Mouse (Mus musculus) adrenal gland, postnatal 14 days (tissue): ENCODE measurements around the gene Rab25. TPM values are rescaled to one million over a fixed set of nuclear protein-coding genes. Genes with fewer than 3 reads are reported as not detected.

Experiments used
- DNase-seq: peaks from one replicate; pipeline ENCODE4 v3.0.0; 2021; ENCODE audit warnings: mixed read lengths
- total RNA-seq: library from RNA; stranded (reverse); gene quantifications from 2 replicates; pipeline ENCODE4 v1.2.3, GENCODE M21; 2021

Rab25 gene
- total RNA-seq, 1 experiment from 2014 or later, result not detected

DNA sequence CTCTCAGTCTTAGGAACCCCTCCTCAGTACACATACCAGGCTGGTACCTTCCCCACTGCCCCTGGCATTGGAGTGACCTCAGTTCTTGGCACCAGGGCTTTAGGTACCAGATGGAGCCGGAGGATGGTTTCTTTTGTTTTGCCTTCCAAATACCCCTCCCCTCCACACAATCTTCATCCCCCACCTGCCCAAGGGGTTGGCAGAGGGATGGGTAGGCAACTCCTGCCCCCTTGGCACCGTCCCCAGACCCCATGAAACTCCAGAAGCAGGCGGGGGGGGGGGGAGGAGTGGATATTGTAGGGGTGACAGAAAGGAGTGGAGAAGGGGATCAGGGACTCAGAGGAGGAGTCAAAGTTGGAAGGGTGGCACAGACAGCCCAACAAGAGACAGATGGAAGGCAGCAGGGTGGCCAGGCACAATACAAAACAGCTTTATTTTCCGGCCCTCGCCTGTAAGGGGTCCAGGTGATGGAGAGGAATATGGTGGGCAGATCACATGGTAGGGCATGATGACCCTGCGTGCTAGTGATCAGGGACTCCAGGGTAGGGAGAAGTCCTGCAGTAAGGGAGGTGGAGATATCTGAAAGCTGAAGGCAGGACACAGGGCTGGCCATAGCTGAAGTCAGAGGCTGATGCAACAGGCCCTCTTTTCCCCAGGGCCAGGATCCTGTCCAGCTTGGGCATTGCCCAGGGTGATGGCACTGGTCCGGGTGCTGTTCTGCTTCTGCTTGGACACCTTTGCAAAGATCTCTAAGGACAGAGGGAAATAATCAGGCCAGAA is 6.3 kb downstream of the Rab25 start:
- peak; percentile 61 for DNase-seq

DNA sequence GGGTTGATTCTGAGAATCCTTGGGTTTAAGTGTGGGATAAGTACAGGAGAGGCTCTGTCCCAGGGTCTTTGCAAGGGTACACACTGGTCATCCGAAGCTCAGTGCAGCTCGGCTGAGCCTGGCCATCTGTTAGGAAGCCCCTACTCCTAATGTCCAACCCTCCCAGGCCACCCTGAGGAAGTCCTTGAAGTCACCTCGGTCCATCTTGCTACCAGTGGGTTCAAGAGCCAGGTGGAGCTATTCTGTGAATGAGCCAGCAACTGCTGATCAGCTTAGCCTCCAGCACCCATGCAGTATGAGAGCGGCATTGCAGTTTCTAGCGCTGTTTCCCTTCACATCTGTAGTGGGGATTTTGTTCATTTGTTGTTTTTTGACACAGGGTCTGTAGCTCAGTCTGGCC is 8.0 kb downstream of the Rab25 start:
- DNase-seq, result no peak

DNA sequence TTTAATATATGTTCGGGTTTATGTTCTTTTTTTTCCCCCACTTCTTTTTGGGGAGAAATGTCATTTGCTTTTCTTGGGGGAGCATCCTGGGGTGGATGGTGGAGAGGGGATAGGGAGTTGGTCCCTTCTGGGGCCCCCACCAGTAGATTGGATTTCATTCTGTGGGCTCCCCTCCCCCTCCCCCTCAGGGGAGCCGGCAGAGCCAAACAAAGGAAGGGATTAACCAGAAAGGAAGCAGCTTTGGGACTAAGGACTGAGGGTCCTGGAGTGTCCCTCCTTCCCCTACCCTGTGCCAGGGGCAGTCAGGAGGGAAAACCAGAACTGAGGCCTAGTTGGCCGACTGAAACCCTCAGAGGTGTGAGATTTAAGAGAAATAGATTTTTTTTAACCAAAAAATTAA is 8.7 kb downstream of the Rab25 start:
- DNase-seq, result no peak

DNA sequence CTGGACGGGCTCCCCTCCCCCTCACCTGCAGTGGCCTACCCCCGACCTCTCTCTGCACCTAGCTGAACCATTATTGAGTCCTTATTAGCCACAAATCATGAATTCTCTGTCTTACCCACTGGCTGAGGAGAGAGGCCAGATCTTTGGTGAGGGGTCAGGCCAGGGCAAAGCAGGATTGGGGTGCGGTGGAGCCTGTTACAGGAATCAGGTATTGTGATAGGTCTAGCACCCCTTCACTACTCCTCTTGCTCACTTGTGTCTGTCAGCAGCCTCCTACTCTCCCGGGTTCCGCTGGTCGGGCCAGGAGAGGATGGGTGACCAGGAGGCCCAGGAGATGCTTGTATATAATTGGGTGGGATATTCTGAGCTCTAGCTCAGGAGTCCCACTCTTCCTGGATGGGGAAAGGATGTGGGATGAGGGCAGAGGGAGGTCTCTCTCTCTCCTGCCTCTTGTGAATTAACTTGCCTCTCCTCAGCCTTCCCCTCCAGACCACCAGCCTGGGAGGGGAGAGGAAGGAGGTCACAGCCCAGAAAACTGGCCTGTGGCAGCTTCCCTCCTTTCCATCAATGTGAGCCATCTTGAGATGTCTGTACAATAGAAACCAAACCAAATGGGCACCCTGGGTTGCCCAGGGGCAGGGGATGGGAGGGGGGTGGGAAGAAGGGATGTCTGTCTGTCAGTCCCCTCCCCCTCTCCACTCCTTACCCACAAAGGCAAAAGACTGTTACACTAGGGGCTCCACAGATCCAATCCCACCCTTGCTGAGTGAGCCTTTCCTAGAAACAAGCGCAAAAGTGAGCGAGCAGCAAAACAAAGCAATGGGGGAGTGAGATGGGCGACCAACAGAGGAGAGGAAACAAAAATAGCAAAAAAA is 9.6 kb downstream of the Rab25 start:
- DNase-seq, result no peak

DNA sequence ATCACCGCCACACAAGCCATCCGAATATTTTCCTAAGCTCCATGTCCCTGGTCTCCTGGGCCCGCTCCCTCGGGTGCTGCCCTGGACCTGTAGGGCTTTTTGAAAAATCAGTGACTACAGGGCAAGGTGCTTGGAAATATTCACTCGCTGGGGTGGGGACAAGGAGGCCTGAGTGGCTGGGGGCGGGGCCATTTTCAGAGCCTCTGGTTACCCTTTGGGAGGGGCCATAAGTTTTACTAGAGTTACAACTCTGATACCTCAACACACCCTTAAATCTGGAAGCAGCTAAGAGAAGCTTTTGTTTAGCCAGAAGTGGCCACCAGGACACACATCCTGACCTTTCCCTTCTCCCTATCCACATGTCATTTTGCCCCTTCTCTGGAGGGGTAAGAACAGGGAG is 11.0 kb downstream of the Rab25 start:
- no peak for DNase-seq

DNA sequence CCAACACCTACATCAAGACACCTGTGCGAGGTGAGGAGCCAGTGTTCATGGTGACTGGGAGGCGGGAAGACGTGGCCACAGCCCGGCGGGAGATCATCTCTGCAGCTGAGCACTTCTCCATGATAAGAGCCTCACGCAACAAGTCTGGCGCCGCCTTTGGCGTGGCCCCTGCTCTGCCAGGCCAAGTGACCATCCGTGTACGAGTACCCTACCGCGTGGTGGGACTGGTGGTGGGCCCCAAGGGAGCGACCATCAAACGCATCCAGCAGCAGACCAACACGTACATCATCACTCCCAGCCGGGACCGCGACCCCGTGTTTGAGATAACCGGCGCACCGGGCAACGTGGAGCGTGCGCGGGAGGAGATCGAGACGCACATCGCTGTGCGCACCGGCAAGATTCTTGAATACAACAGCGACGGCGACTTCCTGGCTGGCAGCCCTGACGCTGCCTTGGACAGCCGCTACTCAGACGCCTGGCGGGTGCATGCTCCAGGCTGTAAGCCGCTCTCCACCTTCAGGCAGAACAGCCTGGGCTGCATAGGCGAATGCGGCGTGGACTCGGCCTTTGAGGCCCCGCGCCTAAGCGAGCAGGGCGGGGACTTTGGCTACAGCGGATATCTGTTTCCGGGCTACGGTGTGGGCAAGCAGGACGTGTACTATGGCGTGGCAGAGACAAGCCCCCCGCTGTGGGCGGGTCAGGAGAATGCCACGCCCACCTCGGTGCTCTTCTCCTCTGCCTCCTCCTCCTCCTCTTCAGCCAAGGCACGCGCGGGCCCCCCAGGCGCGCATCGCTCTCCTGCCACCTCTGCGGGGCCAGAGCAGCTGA is 11.8 kb downstream of the Rab25 start:
- peak; percentile 86 for DNase-seq

DNA sequence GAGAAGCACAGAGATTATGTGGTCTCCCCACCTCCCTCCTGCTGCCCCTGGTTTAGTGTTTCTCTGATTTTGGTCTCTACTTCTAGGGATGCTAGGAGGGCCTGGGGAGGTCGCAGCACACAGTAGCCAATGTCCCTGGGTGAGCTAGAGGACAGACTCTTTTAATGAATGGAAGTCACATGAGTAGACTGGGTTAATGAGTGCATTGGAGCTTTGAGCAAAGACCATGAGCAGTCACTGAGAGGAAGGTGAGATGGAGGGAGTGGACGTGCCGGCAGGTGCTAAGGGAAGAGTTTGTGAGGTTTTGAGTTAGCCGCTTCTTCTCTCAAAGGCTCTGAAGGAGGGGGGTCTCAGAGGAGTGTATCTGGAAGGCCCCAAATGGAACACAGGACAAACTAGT is 12.6 kb downstream of the Rab25 start:
- DNase-seq, result no peak

DNA sequence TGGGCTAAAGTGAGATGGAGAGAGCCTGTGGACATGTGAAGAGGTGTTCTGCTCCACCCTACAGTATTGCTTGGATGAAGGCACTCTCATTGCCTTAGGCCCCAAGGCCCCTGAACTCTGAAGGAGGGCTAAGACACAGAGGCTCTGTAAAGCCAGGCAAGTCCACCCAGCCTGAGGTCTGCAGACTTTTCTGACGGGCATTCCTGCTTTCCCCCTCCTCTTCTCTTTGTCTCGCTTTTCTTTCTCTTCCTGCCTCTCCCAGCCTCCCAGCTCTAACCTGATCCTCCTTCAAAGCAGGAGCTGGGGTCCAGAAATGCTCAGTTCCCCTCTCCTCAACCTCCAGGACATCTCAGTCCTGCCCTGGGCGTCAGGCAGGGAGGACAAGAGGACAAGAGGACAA is 13.1 kb downstream of the Rab25 start:
- no peak for DNase-seq

DNA sequence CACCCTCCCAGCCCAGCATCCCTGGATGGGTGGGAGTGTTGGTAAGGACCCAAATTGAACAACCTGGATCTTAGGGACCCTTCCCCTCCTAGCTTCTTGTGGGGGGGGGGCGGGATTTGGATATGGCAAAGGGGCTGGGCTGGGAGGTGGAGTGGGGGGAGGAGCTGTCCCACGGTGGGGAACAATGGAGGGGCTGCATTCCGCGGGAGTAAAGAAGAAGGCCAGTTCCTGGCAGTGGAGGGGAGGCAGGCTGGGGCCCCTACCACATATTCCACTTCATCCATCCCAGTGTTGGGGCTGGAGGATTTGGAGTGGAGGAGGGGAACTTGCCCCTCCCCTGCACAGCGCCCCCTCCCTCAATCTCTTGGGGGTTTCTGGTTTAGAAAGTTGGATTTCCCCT is 14.4 kb downstream of the Rab25 start:
- no peak for DNase-seq

DNA sequence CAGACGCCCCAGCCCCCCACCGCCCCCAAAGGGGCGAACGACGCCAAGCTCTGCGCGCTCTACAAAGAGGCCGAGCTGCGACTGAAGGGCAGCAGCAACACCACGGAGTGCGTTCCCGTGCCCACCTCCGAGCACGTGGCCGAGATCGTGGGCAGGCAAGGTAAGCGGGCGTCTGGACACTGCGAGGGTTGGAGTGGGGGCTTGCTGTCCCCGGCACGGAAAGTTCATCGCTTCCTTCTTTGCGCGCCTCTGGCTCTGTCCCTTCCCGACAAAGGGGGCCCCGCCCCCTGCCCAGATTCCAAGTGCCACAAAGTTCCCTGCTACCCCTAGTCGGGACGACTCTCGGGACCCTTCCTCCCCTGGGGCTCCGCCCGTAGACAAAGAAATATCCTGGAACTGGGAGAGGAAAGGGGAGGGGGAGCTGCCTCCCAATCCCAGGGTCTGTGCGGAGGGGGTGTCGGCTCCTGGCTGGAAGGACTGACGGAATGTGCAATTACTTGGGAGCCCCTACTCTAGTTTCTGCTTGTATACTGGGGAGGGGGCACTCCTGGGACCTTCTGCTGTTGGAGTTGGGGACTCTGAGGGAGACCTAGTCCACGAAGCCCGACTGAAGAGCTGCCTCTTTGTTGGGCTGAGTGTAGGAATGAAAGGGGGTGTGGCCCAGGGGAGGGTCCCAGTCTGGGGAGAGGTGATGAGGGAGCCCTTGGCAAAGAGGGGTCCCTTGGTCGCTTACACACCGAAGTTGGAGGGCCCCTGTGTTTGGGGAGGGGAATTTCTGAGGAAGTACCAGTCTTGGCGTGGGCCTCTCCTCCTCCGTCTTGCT is 15.2 kb downstream of the Rab25 start:
- peak; percentile 52 for DNase-seq

DNA sequence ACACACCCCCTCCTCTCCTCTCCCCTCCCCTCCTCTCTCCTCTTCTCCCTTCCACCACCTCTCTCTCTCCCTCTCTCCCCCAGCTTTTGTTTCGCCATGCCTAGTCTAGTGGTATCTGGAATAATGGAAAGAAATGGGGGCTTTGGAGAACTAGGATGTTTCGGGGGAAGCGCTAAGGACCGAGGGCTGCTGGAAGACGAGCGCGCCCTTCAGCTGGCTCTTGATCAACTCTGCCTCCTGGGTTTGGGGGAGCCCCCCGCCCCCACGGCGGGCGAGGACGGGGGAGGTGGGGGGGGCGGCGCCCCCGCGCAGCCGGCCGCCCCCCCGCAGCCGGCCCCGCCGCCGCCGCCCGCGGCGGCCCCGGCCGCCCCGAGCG is 15.8 kb downstream of the Rab25 start, which contains the start of gene Mex3a:
TSS of gene Mex3a (plus strand) at position 97 of the 376 bp plus-strand sequence.
- DNase-seq, result no peak

DNA sequence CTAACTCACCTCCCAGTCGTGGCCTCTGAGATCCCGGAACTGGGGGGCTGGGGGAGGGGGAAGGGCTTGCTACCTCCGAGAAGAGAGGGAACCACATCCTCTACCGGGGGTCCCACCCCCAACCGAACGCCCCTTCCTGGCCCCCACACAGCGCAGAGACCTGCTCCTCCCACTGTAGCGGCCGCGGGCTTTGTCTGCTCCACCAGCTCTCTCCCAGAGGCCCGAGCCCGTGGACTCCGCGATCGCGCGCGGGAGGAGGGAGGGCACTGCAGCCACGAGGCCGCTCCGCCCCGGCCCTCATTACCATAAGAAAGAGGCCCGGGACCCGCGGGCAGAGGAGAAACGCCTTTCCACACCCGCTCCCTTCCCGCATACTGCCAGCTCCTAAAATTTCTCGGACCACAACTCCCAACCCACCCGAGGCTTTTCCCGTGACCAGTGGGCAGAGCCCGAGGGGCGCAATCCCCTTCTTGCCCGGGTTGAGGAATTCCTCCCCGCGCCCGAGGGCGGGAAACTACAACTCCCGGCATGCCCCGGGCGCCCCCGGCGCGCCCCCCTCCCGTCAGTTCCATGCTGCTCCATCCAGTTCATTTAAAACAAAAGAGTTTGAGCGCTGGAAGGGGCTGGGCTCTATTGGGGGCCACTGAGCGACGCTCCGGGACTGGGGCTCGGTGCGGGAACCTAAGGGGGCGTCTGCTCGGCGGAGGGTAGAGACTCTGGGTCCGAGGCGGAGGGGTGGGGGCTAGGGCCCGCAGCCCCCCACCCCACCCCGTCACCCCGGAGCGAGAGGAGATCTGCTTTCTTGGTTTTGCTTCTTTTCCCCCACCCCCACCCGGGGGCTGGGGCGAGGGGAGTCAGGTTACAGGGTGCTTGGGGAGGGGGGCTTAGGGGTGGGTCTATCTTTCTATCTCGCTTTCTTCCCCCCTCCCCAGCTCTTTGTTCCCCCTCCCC is 16.5 kb downstream of the Rab25 start:
- DNase-seq, result peak; percentile 93

DNA sequence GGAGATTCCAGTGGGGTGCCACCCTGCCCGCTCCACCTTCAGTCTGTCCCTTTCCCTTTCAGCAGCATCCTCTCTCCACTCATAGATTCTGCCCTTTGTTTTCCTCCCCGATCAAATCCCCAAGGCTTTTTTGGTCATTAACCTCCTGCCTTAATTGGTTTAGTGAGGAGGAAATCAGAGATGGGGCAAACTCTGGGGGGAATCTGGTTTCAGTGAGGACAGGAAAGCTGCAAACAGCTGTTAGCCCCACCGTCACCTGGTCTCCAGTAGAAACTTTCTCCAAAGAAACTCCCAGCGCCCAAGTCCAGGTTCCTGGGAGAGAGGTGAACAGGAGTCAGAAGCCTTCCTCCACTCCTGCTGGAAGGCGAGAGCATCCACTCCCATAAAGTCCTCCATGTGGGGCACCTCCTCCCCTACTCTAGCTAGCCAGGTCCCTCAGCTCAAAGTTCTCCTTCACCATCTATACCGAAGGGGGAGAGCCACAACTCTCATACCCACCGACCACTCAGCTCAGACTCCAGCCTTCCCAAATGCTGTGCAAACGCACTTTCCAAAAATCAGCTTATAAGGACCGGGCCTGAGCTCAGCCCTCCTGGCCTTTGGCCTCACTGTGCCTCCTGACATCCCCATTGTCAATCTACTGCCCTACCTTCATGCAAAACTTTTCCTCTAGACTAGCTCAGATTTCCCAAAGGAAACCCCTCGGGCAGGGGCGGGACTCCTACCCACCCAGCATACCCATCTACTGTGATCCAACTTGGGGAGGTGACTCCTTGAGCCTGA is 17.8 kb downstream of the Rab25 start:
- no peak for DNase-seq

DNA sequence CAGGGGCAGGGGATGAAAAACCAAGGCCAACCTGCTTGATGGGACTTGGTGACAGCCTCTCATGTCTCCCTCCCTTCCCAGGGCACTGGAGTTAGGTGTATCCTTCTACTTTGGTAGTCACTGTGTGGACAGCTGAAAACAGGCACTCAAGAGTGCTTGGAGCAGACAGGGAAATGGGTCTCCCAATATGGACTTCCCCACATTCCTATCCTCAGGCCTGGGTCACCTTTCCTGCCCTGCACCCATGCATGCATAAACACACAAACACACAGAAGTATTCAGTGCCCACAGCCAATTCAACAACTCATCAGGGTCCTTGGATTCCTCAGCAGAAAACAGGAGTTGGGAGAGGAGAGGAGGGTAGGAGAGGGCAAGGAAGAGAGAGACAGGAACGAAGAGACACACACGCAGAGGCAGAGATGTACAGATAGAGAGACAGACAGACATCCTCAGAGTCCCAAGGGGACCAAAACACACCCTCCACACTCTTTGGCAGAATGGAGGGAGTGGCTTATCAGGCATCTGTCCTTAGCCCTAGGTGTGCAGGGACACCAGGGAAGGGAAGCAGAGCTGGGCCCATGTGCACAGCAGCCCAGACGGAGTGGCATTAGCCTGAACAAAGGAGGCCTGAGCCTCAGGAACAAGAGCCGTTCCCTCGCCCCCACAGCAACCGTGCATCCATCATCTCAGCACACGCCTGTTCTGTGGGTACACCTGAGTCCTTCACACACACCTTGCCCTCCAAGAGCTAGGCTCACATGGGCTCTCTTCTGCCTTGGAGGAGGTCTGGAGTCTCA is 18.7 kb downstream of the Rab25 start:
- no peak for DNase-seq

DNA sequence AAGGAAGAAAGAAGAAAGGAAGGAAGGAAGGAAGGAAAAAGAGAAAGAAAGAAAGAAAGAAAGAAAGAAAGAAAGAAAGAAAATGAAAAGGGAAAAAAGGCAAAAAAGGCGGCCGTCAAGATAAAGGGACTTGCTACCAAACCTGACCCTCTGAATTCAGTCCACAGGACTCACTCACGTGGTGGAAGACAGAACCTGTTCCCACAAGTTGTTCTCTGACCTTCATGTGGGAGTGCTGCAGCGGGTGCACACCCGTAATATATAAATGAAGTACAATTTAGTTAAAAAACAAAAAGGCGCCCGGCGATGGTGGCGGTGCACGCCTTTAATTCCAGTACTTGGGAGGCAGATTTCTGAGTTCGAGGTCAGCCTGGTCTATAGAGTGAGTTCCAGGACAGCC is 19.5 kb downstream of the Rab25 start:
- DNase-seq, result no peak

DNA sequence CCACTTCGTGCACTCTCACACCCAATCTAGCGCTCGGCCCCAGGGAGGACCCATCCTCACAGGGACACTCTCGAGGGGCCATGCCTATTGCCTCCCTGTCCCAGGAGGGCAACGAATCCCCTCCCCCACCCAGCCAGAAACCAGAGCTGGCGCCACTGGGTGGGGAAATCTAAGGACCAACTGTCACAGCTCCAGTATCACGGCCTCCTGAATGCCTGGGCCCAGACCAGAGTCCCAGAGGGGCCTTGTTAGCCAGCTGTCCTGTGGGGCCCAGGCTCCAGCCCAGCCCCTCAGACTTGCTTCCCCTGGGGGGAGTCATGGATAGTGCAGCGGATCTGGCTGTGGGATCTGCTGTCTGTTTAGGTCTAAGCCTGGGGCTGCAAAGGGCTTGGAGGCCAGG is 20.5 kb downstream of the Rab25 start:
- DNase-seq, result peak; percentile 37

DNA sequence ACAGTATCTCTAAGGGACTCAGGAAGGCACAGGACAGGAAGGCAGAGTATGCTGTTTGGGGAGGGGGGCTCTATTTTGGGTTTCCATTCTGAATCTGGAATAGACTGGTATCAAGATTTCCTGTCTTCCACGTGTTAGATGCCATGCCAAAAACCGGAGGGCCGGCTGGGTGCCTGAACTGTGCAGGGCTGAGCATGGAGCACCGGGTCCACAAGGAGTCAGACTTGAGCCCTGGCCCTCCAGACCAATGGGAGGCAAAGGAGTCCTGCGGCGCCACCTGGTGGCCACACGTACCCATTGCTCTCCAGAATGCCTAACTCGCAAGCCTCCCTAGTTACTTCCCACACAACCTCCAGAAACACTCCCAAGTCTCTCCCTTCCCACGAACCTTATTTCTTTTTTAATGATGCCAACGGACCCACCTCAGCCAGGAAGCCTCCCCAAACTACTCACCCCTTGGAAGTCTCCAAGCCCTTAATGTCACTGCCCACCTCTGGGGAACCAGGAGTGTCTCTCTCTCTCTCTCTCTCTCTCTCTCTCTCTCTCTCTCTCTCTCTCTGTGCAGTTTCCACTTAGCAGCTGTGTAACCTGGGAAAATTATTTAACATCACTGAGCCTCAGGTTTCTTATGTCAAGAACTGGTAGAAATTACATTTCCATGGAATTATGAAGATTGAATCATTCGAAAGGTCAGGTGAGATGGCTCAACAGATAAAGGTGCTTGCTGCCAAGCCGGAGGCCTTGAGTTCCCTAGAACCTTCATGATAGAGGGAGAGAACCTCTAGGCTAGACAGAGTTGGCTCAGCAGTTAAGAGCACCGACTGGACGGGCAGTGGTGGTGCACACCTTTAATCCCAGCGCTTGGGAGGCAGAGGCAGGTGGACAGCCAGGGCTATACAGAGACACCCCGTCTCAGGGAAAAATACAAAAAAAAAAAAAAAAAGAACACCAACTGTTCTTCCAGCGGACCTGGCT is 21.7 kb downstream of the Rab25 start:
- DNase-seq, result peak; percentile 94

DNA sequence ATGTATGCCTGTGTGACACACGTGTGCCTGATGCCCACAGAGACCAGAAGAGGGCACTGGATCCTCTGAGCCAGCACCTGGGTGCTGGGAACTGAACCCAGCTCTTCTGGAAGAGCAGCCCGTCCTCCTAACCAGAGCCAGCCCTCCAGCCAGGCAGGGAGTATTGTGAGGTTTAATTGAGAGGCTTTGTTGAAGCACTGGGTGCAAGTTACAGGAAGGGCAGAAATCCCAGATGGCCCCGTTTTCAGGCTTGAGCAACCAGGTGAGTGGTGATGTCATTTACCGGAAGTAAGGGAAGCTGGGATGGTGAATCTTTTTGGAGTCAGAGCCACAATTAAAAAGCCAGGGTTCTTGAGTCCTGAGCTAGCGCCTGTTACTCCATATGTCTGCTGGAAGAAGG is 23.1 kb downstream of the Rab25 start:
- no peak for DNase-seq
